Mouse (Mus musculus) cerebellum, adult 2 months (tissue): ENCODE data around the gene Ap4s1. TPM values are rescaled to one million over a fixed set of nuclear protein-coding genes. Genes with fewer than 3 reads are reported as not detected.
A peak's percentile ranks its signal among the peaks of the same experiment; 100 is the strongest.
"Not testable (repeated sequence)": the region's sequence is repeated elsewhere in the genome, so short reads cannot be mapped to it uniquely, and the experiment has no call there.

ENCODE experiments used
- DNase-seq, 2 experiments: peaks; one replicate each; pipeline ENCODE4 v3.0.0; 2021
- H3K27ac ChIP-seq: fragments of 200-500 bp; 2 replicates; pipeline ENCODE4 v1.5.1; 2012; ENCODE audit warnings: low read length, control low read depth, inconsistent platforms; ENCODE audit not compliant: insufficient read depth
- H3K27me3 ChIP-seq: fragments of 200-500 bp; 2 replicates; pipeline ENCODE4 v1.6.1; 2012; ENCODE audit warnings: inconsistent platforms, mild to moderate bottlenecking, low read length, moderate library complexity; ENCODE audit not compliant: control insufficient read depth, insufficient read depth
- H3K4me1 ChIP-seq: fragments of 200-500 bp; 2 replicates; pipeline ENCODE4 v1.6.1; 2011; ENCODE audit warnings: low read length; ENCODE audit not compliant: control insufficient read depth, insufficient read depth
- H3K4me3 ChIP-seq: fragments of 200-500 bp; replicated peaks from 2 replicates; pipeline ENCODE3; 2011; ENCODE audit warnings: mild to moderate bottlenecking, low read depth, low read length, control low read depth; ENCODE audit not compliant: insufficient read depth
- CTCF ChIP-seq: fragments of 200-500 bp; IDR thresholded peaks from 2 replicates; pipeline ENCODE4 v1.5.1; 2011; ENCODE audit warnings: low read depth, mild to moderate bottlenecking, control low read depth, low read length, moderate library complexity, borderline replicate concordance; ENCODE audit not compliant: insufficient read depth
- POLR2A ChIP-seq: fragments of 200-500 bp; IDR thresholded peaks from 2 replicates; pipeline ENCODE4 v1.6.1; 2011; ENCODE audit warnings: low read length, control low read depth, borderline replicate concordance; ENCODE audit not compliant: insufficient read depth
- WGBS: fragments of 180-500 bp; shearing (Covaris S2); methylation state at CpG from one replicate; pipeline ENCODE4 v1.1.7; 2018; 5-methylcytosine and 5-hydroxymethylcytosine counted together
- polyA plus RNA-seq: library from polyadenylated mRNA; depleted of rRNA; stranded (reverse); fragments of >200 nt; gene quantifications from 2 replicates; pipeline ENCODE4 v1.2.3, GENCODE M21; 2012

The Ap4s1 gene
- polyA plus RNA-seq, 1 experiment: 61.6 TPM

DNA sequence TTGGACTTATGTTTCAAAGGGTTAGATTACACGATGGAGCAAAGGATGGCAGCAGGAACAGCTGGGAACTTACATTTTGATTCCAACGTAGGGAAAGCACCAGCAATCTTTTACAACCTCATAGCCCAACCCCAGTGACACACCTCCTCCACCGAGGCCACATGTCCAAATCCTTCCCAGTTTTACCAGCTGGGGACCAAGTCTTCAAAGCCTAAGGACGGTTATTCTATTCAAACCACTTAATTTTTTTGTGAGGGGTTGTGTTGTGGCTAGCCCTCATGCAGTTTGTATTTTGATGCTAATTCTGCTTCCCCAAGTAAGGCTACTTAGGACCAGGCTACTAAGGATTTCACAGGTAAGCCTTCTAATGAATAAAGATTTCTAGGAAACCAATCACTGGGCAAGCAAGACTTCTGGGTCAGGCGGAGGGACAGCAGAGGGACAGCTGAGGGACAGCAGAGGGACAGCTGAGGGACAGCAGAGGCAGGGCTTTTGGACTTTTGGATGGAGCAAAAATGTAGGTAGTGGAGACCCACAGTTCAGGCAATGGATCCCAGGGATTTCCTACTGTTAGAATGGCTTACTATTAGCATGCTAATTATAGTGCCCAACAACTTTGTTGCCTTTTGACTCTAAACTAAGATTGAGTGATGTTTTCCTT lies 19.5 kb upstream of the Ap4s1 start:
- no peak for DNase-seq
- no peak overlapping the region for H3K4me3 ChIP-seq
- H3K27me3 ChIP-seq: no peaks in the 10 kb centered on the region
- TF ChIP-seq CTCF (no peak), POLR2A (no peak)
- WGBS: 27% methylated on average over 5 of the region's 5 CpGs
- no peak overlapping the region for H3K27ac ChIP-seq
- peaks cover 8% of the 10 kb centered on the region for H3K4me1 ChIP-seq

DNA sequence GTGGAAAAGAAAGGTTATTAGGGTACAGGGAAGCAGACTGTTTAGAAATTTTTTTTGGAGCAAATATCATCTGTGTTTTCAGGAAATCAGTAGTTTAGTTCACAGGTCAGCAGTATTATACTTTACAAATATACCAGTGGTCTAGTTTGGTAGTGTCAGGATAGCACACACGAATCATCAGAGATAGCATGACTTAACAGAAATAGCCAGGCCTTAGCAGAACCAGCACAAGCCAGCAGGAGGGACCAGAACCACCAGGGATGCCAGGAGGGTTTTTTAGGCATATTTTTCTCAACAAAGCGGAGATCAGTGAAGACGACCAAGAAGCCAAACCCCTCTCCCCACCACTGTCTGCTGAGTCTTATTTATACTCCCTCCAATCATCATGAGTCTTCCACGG lies 17.6 kb upstream of the Ap4s1 start:
- 20% methylated on average over 4 of the region's 4 CpGs for WGBS

DNA sequence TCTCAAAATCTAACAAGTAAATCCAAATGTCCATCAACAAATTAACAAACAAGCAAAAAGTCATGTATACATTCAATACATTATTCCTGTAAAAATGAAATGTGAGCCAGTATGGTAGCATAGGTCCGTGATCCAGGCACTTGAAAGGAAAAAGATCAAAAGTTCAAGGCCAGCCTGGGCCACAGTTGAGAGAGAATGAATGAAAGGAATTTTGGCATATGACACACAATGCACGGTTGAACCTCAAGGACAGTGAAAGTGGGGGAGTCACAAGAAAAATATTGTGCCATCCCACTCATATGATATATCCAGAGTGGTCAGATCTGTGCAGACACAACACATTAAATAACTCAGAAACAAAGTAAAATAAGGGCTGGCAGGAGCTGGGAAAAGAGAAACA lies 14.4 kb upstream of the Ap4s1 start:
- Histone ChIP-seq H3K4me1 (peaks cover 11% of the 10 kb centered on the region), H3K27ac (no peak overlapping the region), H3K27me3 (no peaks in the 10 kb centered on the region), H3K4me3 (no peak overlapping the region)
- TF ChIP-seq CTCF (no peak), POLR2A (no peak)
- DNase-seq: no peak
- WGBS: 53% methylated on average over 2 of the region's 2 CpGs

More for the DNA sequence above, 17.6 kb upstream of the Ap4s1 start:
- H3K27ac ChIP-seq: no peak overlapping the region
- H3K4me3 ChIP-seq: no peak overlapping the region
- DNase-seq: no peak
- H3K4me1 ChIP-seq: peaks cover 8% of the 10 kb centered on the region
- no peak for TF ChIP-seq POLR2A
- TF ChIP-seq CTCF: no peak
- no peaks in the 10 kb centered on the region for H3K27me3 ChIP-seq

DNA sequence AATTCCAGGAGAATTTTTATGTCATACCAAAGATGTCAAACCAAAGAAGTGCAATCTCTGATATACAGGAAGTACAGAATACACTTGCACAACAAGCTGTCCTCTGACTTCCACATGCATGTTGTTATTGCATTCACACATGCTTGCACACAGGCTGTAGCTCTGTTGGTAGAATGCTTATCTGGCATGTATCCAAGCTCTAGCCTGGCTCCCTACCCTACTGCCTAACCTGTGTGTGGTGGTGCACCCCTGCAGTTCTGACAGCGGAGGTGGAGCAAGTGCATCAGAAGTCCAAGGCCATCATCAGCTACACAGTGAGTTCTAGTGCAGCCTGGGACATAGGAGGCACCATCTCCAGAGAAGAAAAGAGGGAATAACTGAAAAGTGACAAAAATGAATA lies 12.0 kb upstream of the Ap4s1 start:
- H3K27ac ChIP-seq: no peak overlapping the region
- no peak overlapping the region for H3K4me3 ChIP-seq
- TF ChIP-seq CTCF (no peak), POLR2A (no peak)
- peak; percentile 34 to 68 for DNase-seq
- WGBS: 15% methylated on average over 1 of the region's 1 CpGs
- H3K27me3 ChIP-seq: no peaks in the 10 kb centered on the region
- peaks cover 3% of the 10 kb centered on the region; the same call in 1 of the 2 replicates for H3K4me1 ChIP-seq

DNA sequence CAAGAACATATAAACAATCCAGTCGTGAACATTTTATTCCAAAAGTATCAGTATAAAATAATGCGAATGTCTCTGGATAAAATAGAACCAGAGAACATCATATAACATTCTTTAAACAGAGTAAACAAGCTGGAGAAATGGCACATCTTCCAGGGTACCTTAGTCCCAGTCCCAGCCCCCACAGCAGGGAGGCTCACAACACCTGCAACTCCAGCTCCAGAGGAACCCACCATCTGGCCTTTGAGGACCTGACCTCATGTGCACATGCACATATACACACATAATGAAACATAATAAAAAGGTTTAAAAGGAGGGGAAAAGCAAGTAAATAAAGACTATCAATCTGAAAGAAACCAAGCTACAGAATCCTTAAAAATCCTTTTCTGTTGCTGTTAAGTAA lies 2.3 kb upstream of the Ap4s1 start:
- Histone ChIP-seq H3K27ac (no peak overlapping the region), H3K27me3 (no peaks in the 10 kb centered on the region), H3K4me3 (no peak overlapping the region), H3K4me1 (peaks cover 3% of the 10 kb centered on the region)
- DNase-seq: no peak
- 93% methylated on average over 2 of the region's 2 CpGs for WGBS
- no peak for TF ChIP-seq POLR2A
- no peak for TF ChIP-seq CTCF

DNA sequence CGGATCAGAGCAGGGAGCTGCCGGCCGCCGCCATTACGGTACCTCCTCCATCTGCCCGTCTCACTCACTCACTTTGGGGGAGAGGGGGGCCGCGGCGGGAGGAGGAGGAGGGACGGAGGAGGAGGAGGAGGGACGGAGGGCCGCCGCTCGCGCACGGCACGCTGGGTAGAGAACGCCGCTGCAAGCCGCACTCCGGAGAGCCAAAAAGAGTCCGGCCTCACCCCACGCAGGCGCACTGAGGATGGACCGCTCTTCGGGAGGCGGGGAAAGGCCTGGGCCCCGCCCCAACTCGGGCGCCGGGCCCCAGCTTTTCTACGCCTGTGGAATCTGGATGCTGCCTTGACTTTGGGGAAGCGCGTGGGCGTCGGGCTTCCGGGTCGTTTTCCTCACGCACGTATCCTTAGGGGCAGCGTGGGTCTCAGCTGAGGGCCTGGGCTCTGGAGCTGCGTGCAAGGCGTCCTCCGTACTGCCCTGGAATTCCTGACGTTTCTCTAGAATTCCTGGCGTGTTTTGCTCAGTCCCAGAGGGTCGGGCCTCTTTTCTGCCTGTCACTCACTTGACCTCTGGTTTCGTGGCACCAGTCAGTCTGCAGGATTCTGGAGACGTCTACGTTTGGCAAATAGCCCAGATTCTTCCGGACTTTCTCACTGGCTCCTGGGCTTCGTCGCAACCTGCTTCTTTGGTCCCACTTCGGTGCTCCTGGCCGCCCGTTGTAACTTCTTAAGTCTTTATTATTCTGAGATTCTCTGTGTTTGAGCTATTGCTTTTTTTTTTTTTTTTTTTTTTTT lies 1.2 kb downstream of the Ap4s1 start, which contains the start of gene Strn3:
TSS of gene Strn3 (minus strand) at position 53 of the 788 bp plus-strand sequence.
- peaks cover 3% of the 10 kb centered on the region for H3K4me1 ChIP-seq
- H3K4me3 ChIP-seq: peak within 1 kb of the TSS; percentile 87
- no peaks in the 10 kb centered on the region for H3K27me3 ChIP-seq
- H3K27ac ChIP-seq: peak within 1 kb of the TSS; percentile 96
- peak; percentile 95 to 98 for DNase-seq
- under 1% methylated on average over 55 of the region's 56 CpGs for WGBS
- TF ChIP-seq POLR2A (peak; percentile 51), CTCF (no peak)

DNA sequence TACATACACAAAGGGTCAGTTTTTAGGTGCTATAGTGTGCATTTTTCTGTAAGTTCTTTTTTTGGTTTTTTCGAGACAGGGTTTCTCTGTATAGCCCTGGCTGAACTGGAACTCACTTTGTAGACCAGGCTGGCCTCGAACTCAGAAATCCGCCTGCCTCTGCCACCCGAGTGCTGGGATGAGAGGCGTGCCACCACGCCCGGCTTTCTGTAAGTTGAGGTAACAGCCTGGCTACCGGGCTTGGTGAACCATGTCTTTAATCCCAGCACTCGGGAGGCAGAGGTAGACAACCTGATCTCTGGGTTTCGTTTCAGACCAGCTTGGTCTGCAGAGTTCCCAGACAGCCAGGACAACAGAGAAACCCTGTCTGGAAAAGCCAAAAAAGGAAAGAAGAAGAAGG lies 2.0 kb downstream of the Ap4s1 start:
- peak; percentile 18 to 33 for DNase-seq
- H3K4me1 ChIP-seq, H3K27me3 ChIP-seq, H3K27ac ChIP-seq: not testable (repeated sequence)
- 71% methylated on average over 10 of the region's 10 CpGs for WGBS
- H3K4me3 ChIP-seq: peak overlapping the region; percentile 87

DNA sequence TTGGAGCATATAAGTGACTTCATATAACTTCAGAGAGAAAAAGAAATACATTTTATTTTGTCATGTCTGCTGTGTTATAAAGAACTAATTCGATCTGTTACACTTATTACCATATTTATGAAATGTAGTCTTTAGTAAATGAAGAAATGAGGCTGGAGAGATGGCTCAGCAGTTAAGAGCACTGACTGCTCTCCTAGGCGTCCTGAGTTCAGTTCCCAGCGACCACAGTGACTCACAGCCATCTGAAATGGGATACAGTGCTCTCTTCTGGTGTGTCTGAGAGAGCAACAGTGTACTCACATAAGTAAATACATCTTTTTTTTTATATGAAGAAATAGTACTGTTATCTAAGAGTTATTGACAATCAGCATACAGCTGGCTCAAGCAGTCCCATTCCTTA lies 2.6 kb downstream of the Ap4s1 start:
- H3K27me3 ChIP-seq: no peaks in the 10 kb centered on the region
- 83% methylated on average over 3 of the region's 3 CpGs for WGBS
- no peak for DNase-seq
- TF ChIP-seq CTCF (no peak), POLR2A (no peak)
- H3K4me1 ChIP-seq: peaks cover 3% of the 10 kb centered on the region
- H3K27ac ChIP-seq: no peak overlapping the region
- H3K4me3 ChIP-seq: no peak overlapping the region
